Mouse (Mus musculus): ENCODE measurements at regions not wholly inside any gene's neighbourhood (a gene's known extent, or its start where the extent isn't known, plus 50 kb on each side); places are given as distances from the start of the nearest gene placed in this dataset.
A peak's percentile ranks its signal among the peaks of the same experiment; 100 is the strongest.

- no peak for ATAC-seq (replicated peaks; ENCODE audit: poor library complexity, severe bottlenecking)
Observed at GRCm38 (mm10) chr6:127291937-127292336, 139.9 kb upstream of the Ccnd2 start.

GRCm38 (mm10) chr6:127293829-127294228, 141.8 kb upstream of the Ccnd2 start:
- no peak for ATAC-seq (replicated peaks; ENCODE audit: poor library complexity, severe bottlenecking)

GRCm38 (mm10) chr6:127298105-127298504, 146.1 kb upstream of the Ccnd2 start:
- ATAC-seq (replicated peaks; ENCODE audit: poor library complexity, severe bottlenecking), result no peak

GRCm38 (mm10) chr6:127311192-127312054, 135.2 kb upstream of the Parp11 start:
- ATAC-seq (replicated peaks; ENCODE audit: poor library complexity, severe bottlenecking), result no peak

- ATAC-seq (replicated peaks; ENCODE audit: poor library complexity, severe bottlenecking), result no peak
Observed at GRCm38 (mm10) chr6:127317309-127317708, 129.3 kb upstream of the Parp11 start.

GRCm38 (mm10) chr6:127318746-127319582, 127.7 kb upstream of the Parp11 start:
- no peak for ATAC-seq (replicated peaks; ENCODE audit: poor library complexity, severe bottlenecking)

- no peak for ATAC-seq (replicated peaks; ENCODE audit: poor library complexity, severe bottlenecking)
Observed at GRCm38 (mm10) chr6:127320600-127320999, 126.0 kb upstream of the Parp11 start.

GRCm38 (mm10) chr6:127321031-127321430, 125.6 kb upstream of the Parp11 start:
- ATAC-seq (replicated peaks; ENCODE audit: poor library complexity, severe bottlenecking), result no peak

GRCm38 (mm10) chr6:127322398-127322797, 124.2 kb upstream of the Parp11 start:
- no peak for ATAC-seq (replicated peaks; ENCODE audit: poor library complexity, severe bottlenecking)

GRCm38 (mm10) chr6:127324984-127325383, 121.7 kb upstream of the Parp11 start:
- ATAC-seq (replicated peaks; ENCODE audit: poor library complexity, severe bottlenecking), result no peak

GRCm38 (mm10) chr6:127325596-127326332, 120.9 kb upstream of the Parp11 start:
- no peak for ATAC-seq (replicated peaks; ENCODE audit: poor library complexity, severe bottlenecking)

- ATAC-seq (replicated peaks; ENCODE audit: poor library complexity, severe bottlenecking), result no peak
Observed at GRCm38 (mm10) chr6:127326333-127326729, 120.3 kb upstream of the Parp11 start.

GRCm38 (mm10) chr6:127329191-127330014, 117.2 kb upstream of the Parp11 start:
- no peak for ATAC-seq (replicated peaks; ENCODE audit: poor library complexity, severe bottlenecking)

- peak; percentile 96 for ATAC-seq (replicated peaks; ENCODE audit: poor library complexity, severe bottlenecking)
Observed at GRCm38 (mm10) chr6:127330015-127330705, 116.5 kb upstream of the Parp11 start.

GRCm38 (mm10) chr6:127331091-127331490, 115.5 kb upstream of the Parp11 start:
- ATAC-seq (replicated peaks; ENCODE audit: poor library complexity, severe bottlenecking), result no peak

- ATAC-seq (replicated peaks; ENCODE audit: poor library complexity, severe bottlenecking), result no peak
Observed at GRCm38 (mm10) chr6:127334256-127334655, 112.4 kb upstream of the Parp11 start.

GRCm38 (mm10) chr6:127335462-127335886, 111.2 kb upstream of the Parp11 start:
- no peak for ATAC-seq (replicated peaks; ENCODE audit: poor library complexity, severe bottlenecking)

- ATAC-seq (replicated peaks; ENCODE audit: poor library complexity, severe bottlenecking), result peak; percentile 2; the same call in 1 of the 2 replicates
Observed at GRCm38 (mm10) chr6:127335996-127336660, 110.5 kb upstream of the Parp11 start.
